Mouse (Mus musculus): ENCODE results near the gene Ncapd2.
"Not testable (repeated sequence)": the region's sequence is repeated elsewhere in the genome, so short reads cannot be mapped to it uniquely, and the experiment has no call there.

Gene Ncapd2

GRCm38 (mm10) chr6:125163801-125164657 is 27.5 kb downstream of the Ncapd2 start:
- DNase-seq, result peak; percentile 92

GRCm38 (mm10) chr6:125162615-125163305 is 28.7 kb downstream of the Ncapd2 start:
- not testable (repeated sequence) for DNase-seq

- DNase-seq, result peak; percentile 54
Observed at GRCm38 (mm10) chr6:125161971-125162370, 29.5 kb downstream of the Ncapd2 start.

- peak; percentile 81 for DNase-seq
Observed at GRCm38 (mm10) chr6:125160854-125161760, 30.4 kb downstream of the Ncapd2 start.

GRCm38 (mm10) chr6:125160558-125160853 is 31.0 kb downstream of the Ncapd2 start:
- no peak for DNase-seq

GRCm38 (mm10) chr6:125159773-125160557 is 31.5 kb downstream of the Ncapd2 start:
- no peak for DNase-seq

- no peak for DNase-seq
Observed at GRCm38 (mm10) chr6:125158944-125159492, 32.5 kb downstream of the Ncapd2 start.

GRCm38 (mm10) chr6:125156903-125157614 is 34.4 kb downstream of the Ncapd2 start:
- DNase-seq, result peak; percentile 33

GRCm38 (mm10) chr6:125156491-125156890 is 35.0 kb downstream of the Ncapd2 start:
- DNase-seq, result no peak

- no peak for DNase-seq
Observed at GRCm38 (mm10) chr6:125155262-125155661, 36.2 kb downstream of the Ncapd2 start.

GRCm38 (mm10) chr6:125154550-125154949 is 37.0 kb downstream of the Ncapd2 start:
- no peak for DNase-seq

GRCm38 (mm10) chr6:125153682-125154081 is 37.8 kb downstream of the Ncapd2 start:
- no peak for DNase-seq

- DNase-seq, result no peak
Observed at GRCm38 (mm10) chr6:125153018-125153389, 38.5 kb downstream of the Ncapd2 start.

- DNase-seq, result no peak
Observed at GRCm38 (mm10) chr6:125152212-125153017, 39.1 kb downstream of the Ncapd2 start.

- no peak for DNase-seq
Observed at GRCm38 (mm10) chr6:125149569-125149950, 41.9 kb downstream of the Ncapd2 start.

- DNase-seq, result peak; percentile 77
Observed at GRCm38 (mm10) chr6:125148926-125149568, 42.5 kb downstream of the Ncapd2 start.

GRCm38 (mm10) chr6:125148251-125148925 is 43.1 kb downstream of the Ncapd2 start:
- peak; percentile 49 for DNase-seq

- DNase-seq, result no peak
Observed at GRCm38 (mm10) chr6:125147329-125147728, 44.2 kb downstream of the Ncapd2 start.

GRCm38 (mm10) chr6:125146797-125147196 is 44.7 kb downstream of the Ncapd2 start:
- DNase-seq, result peak; percentile 39
